Mouse (Mus musculus) CH12.LX (cell line): ENCODE measurements around the gene Iqschfp. TPM values are rescaled to one million over a fixed set of nuclear protein-coding genes. Genes with fewer than 3 reads are reported as not detected.

Source experiments
- DNase-seq: peaks from one replicate; pipeline ENCODE4 v3.0.0-alpha.2; 2013; ENCODE audit errors: extremely low read depth
- H3K27ac ChIP-seq: 2 replicates; pipeline ENCODE4 v1.5.1; 2012; ENCODE audit warnings: low read depth, mild to moderate bottlenecking, control low read depth, moderate library complexity; ENCODE audit not compliant: insufficient read depth
- H3K27me3 ChIP-seq: replicated peaks from 2 replicates; pipeline ENCODE3; 2012; ENCODE audit warnings: inconsistent platforms
- H3K36me3 ChIP-seq, 2 experiments: replicated peaks in 1 of 2; 2 replicates each; pipeline versions ENCODE3 to v1.6.1; 2012; ENCODE audit warnings: inconsistent platforms in 1 of 2, low read length in 1 of 2, mild to moderate bottlenecking in 1 of 2, mixed read lengths in 1 of 2, moderate library complexity in 1 of 2; ENCODE audit not compliant: control insufficient read depth in 1 of 2, insufficient read depth in 1 of 2
- H3K4me1 ChIP-seq, 2 experiments: 2 replicates each; pipeline ENCODE4 v1.6.1; 2012; ENCODE audit warnings: inconsistent platforms in 1 of 2, moderate library complexity in 1 of 2; ENCODE audit not compliant: insufficient read depth in 2 of 2, control insufficient read depth in 1 of 2
- H3K4me2 ChIP-seq: 2 replicates; pipeline ENCODE4 v1.6.1; 2012; ENCODE audit warnings: low read depth, mild to moderate bottlenecking, control low read depth; ENCODE audit not compliant: poor library complexity, insufficient read depth, severe bottlenecking
- H3K4me3 ChIP-seq, 3 experiments: fragments of 150-350 bp in 1 of 3; sonication (generic) in 1 of 3; replicated peaks in 1 of 3; 2 replicates each; pipeline versions ENCODE3 to v1.5.1; 2011 to 2012; ENCODE audit warnings: low read depth in 2 of 3, low read length in 2 of 3, mild to moderate bottlenecking in 2 of 3, moderate library complexity in 2 of 3, control low read depth in 1 of 3, improper control_type of control experiment in 1 of 3, inconsistent platforms in 1 of 3, mixed read lengths in 1 of 3; ENCODE audit not compliant: poor library complexity in 1 of 3
- H3K79me2 ChIP-seq: replicated peaks from 2 replicates; pipeline ENCODE4 v1.6.1; 2012; ENCODE audit warnings: mild to moderate bottlenecking, moderate library complexity; ENCODE audit not compliant: control insufficient read depth, poor library complexity, insufficient read depth, severe bottlenecking; ENCODE audit errors: extremely low read depth
- H3K9ac ChIP-seq: 2 replicates; pipeline ENCODE4 v1.6.1; 2012; ENCODE audit warnings: low read depth, mild to moderate bottlenecking, control low read depth, moderate library complexity; ENCODE audit not compliant: insufficient read depth
- H3K9me3 ChIP-seq: replicated peaks from 2 replicates; pipeline ENCODE3; 2012; ENCODE audit warnings: low read length, inconsistent platforms, mixed read lengths
- BHLHE40 ChIP-seq: IDR thresholded peaks from 2 replicates; pipeline ENCODE4 v1.6.1; 2011; ENCODE audit warnings: mild to moderate bottlenecking, low read depth, low read length, improper control_type of control experiment
- CHD1 ChIP-seq: IDR thresholded peaks from 2 replicates; pipeline ENCODE4 v1.6.1; 2012; ENCODE audit warnings: low read depth, low read length, improper control_type of control experiment, inconsistent platforms
- CHD2 ChIP-seq: IDR thresholded peaks from 2 replicates; pipeline ENCODE4 v1.6.1; 2011; ENCODE audit warnings: low read length, improper control_type of control experiment
- CTCF ChIP-seq, 2 experiments: IDR thresholded peaks in 1 of 2; conservative IDR thresholded peaks in 1 of 2; 2 replicates each; pipeline ENCODE4 v1.5.1; 2011 to 2012; ENCODE audit warnings: low read depth in 2 of 2, low read length in 2 of 2, improper control_type of control experiment in 1 of 2, inconsistent platforms in 1 of 2, mild to moderate bottlenecking in 1 of 2, moderate library complexity in 1 of 2
- EP300 ChIP-seq: IDR thresholded peaks from 2 replicates; pipeline ENCODE4 v1.6.1; 2011; ENCODE audit warnings: low read length, improper control_type of control experiment
- ETS1 ChIP-seq: conservative IDR thresholded peaks from 2 replicates; pipeline ENCODE4 v1.6.1; 2012; ENCODE audit warnings: low read depth, mild to moderate bottlenecking, inconsistent platforms, low read length, improper control_type of control experiment, moderate library complexity
- HCFC1 ChIP-seq: IDR thresholded peaks from 2 replicates; pipeline ENCODE4 v1.6.1; 2012; ENCODE audit warnings: low read depth, mild to moderate bottlenecking, inconsistent platforms, low read length, improper control_type of control experiment
- MAFK ChIP-seq: IDR thresholded peaks from 2 replicates; pipeline ENCODE4 v1.6.1; 2011; ENCODE audit warnings: low read length, improper control_type of control experiment; ENCODE audit not compliant: insufficient replicate concordance
- MAZ ChIP-seq: IDR thresholded peaks from 2 replicates; pipeline ENCODE4 v1.6.1; 2012; ENCODE audit warnings: low read depth, mild to moderate bottlenecking, inconsistent platforms, low read length, improper control_type of control experiment, moderate library complexity
- MXI1 ChIP-seq: IDR thresholded peaks from 2 replicates; pipeline ENCODE4 v1.6.1; 2011; ENCODE audit warnings: mild to moderate bottlenecking, low read depth, low read length, improper control_type of control experiment
- MYC ChIP-seq: IDR thresholded peaks from 2 replicates; pipeline ENCODE4 v1.6.1; 2011; ENCODE audit warnings: low read depth, mild to moderate bottlenecking, improper control_type of control experiment, low read length
- NELFE ChIP-seq: IDR thresholded peaks from 2 replicates; pipeline ENCODE4 v1.6.1; 2011; ENCODE audit warnings: low read depth, low read length, improper control_type of control experiment
- NRF1 ChIP-seq: IDR thresholded peaks from 2 replicates; pipeline ENCODE4 v1.6.1; 2014; ENCODE audit warnings: low read depth, mild to moderate bottlenecking, inconsistent platforms, low read length, improper control_type of control experiment, moderate library complexity
- POLR2A ChIP-seq: IDR thresholded peaks from 2 replicates; pipeline ENCODE4 v1.6.1; 2011; ENCODE audit warnings: low read depth, mild to moderate bottlenecking, improper control_type of control experiment, low read length
- POLR2AphosphoS2 ChIP-seq: IDR thresholded peaks from 2 replicates; pipeline ENCODE4 v1.6.1; 2011; ENCODE audit warnings: low read depth, low read length, improper control_type of control experiment
- RAD21 ChIP-seq: IDR thresholded peaks from 2 replicates; pipeline ENCODE4 v1.6.1; 2011; ENCODE audit warnings: low read depth, mild to moderate bottlenecking, low read length, improper control_type of control experiment, moderate library complexity
- RCOR1 ChIP-seq: conservative IDR thresholded peaks from 2 replicates; pipeline ENCODE4 v1.6.1; 2012; ENCODE audit warnings: low read depth, mild to moderate bottlenecking, inconsistent platforms, low read length, improper control_type of control experiment
- SMC3 ChIP-seq: IDR thresholded peaks from 2 replicates; pipeline ENCODE4 v1.6.1; 2011; ENCODE audit warnings: low read depth, low read length, improper control_type of control experiment
- TCF12 ChIP-seq: IDR thresholded peaks from 2 replicates; pipeline ENCODE4 v1.6.1; 2014; ENCODE audit warnings: low read depth, mild to moderate bottlenecking, inconsistent platforms, low read length, improper control_type of control experiment
- USF1 ChIP-seq: IDR thresholded peaks from 2 replicates; pipeline ENCODE4 v1.6.1; 2014; ENCODE audit warnings: low read depth, mild to moderate bottlenecking, inconsistent platforms, low read length, improper control_type of control experiment
- ZC3H11A ChIP-seq: IDR thresholded peaks from 2 replicates; pipeline ENCODE4 v1.6.1; 2012; ENCODE audit warnings: low read depth, mild to moderate bottlenecking, inconsistent platforms, low read length, improper control_type of control experiment
- ZKSCAN1 ChIP-seq: IDR thresholded peaks from 2 replicates; pipeline ENCODE4 v1.6.1; 2012; ENCODE audit warnings: low read depth, inconsistent platforms, low read length, improper control_type of control experiment, borderline replicate concordance
- dilution Hi-C: fragments of 300-500 bp; cut with MboI; formaldehyde crosslinking; loops from 2 replicates; pipeline ENCODE4 v1.14.3; 2020; ENCODE audit warnings: low sequenced_read_pairs; ENCODE audit not compliant: extremely low pct_unique_long_range_greater_than_20kb, extremely low pct_ligation_motif_present
- in situ Hi-C: fragments of 300-500 bp; cut with MboI; formaldehyde crosslinking; loops from 3 replicates; pipeline ENCODE4 v1.14.3; 2019; ENCODE audit warnings: low sequenced_read_pairs, low pct_ligation_motif_present, low pct_unique_long_range_greater_than_20kb, mixed read lengths
- polyA plus RNA-seq: library from polyadenylated mRNA; unstranded; fragments of >175 nt; gene quantifications from 2 replicates; pipeline ENCODE4 v1.2.1, GENCODE M21; 2012; ENCODE audit warnings: low read depth; ENCODE audit not compliant: insufficient read length
- total RNA-seq, 2 experiments: library from RNA; depleted of rRNA; stranded (reverse); fragments of 300-350 nt in 1 of 2; fragments of >200 nt in 1 of 2; gene quantifications; 2 replicates each; pipeline ENCODE4 v1.2.3; 2012 to 2014

The Iqschfp gene
- total and polyA plus RNA-seq, 3 experiments, result 0.13 to 0.25 TPM; not detected in 1

DNA sequence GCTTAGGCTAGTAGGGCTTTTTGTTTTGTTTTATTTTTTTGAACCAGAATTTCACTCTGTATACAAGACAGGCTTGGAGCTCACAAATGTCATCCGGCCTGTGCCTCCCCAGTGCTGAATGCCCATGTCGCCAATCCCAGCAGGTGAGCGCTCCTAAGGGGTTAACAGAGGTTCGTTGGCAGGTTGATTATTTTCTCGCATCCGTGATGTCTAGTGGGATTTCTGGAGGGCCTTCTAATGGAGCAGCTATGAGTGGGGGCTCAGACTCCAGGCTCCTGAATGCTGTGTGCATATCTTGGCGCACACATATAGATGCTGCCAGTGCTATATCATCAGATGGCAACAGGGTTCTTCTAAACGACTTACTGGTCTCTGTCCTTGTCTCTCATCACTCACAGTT lies 682.5 kb downstream of the Iqschfp start:
- Histone ChIP-seq H3K9ac (no peak overlapping the region), H3K4me1 (no peaks in the 10 kb centered on the region; a peak in 1 of 4 replicates), H3K4me3 (no peak overlapping the region), H3K4me2 (no peak overlapping the region), H3K79me2 (no peaks in the 10 kb centered on the region), H3K27ac (no peak overlapping the region), H3K9me3 (no peaks in the 10 kb centered on the region), H3K27me3 (no peaks in the 10 kb centered on the region), H3K36me3 (no peaks in the 10 kb centered on the region)
- dilution Hi-C loops, result no loop called here
- in situ Hi-C loops, result no loop called here
- DNase-seq, result no peak
- TF ChIP-seq CHD1 (no peak), CTCF (conservative IDR thresholded peaks at IDR 0.05 in 1 of 2, IDR thresholded peaks at IDR 0.05 in 1 of 2; ENCODE audit: low read depth in 2 of 2, low read length in 2 of 2) (no peak), RCOR1 (no peak), EP300 (no peak), ZKSCAN1 (no peak), SMC3 (no peak), USF1 (no peak), NELFE (no peak), MAZ (no peak)

DNA sequence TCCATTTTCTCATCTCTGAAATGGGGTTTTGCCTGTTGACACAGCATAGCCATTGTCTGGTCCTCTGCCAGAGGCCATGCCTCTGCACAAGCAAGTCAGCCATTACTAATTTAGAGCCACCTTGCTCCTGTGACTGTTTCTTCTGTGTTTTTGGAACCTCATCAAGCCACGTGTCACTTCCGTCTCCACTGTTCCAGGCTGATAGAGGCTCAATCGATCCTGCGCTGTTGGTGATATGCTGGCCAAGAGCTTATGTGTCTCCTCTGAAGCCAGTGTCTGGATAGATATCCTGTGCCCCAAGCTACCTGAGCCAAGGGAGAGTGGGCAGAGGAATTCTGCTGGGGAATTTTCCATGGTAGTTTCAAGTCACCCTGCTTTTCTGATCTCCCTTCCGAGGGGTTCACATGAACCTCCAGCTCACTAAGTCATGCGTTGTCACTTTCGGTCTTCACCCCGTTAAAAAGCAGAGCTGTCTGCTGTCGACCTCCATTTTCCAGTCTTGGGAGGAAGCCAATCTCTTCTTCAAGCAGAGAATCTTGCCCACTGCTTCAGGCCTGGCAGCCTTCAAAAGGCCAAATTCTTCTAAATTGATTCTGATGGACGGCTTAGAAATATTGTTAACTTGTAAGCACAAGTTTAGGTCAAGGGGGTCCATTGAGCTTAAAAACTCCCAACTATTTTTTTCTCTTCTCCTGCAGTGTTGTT lies 683.8 kb downstream of the Iqschfp start:
- H3K4me1 ChIP-seq, result no peaks in the 10 kb centered on the region; a peak in 1 of 4 replicates
- dilution Hi-C loops, result no loop called here
- no peak overlapping the region for H3K4me3 ChIP-seq
- no peaks in the 10 kb centered on the region for H3K36me3 ChIP-seq
- no peak overlapping the region for H3K4me2 ChIP-seq
- no peaks in the 10 kb centered on the region for H3K9me3 ChIP-seq
- no peaks in the 10 kb centered on the region for H3K79me2 ChIP-seq
- H3K27me3 ChIP-seq, result no peaks in the 10 kb centered on the region
- TF ChIP-seq MYC, result no peak
- no peak for TF ChIP-seq MAFK
- TF ChIP-seq ETS1, result no peak
- TF ChIP-seq CTCF (conservative IDR thresholded peaks at IDR 0.05 in 1 of 2, IDR thresholded peaks at IDR 0.05 in 1 of 2; ENCODE audit: low read depth in 2 of 2, low read length in 2 of 2), result no peak
- no peak for TF ChIP-seq BHLHE40
- TF ChIP-seq SMC3, result no peak
- TF ChIP-seq ZC3H11A, result no peak
- no peak for TF ChIP-seq RAD21
- TF ChIP-seq TCF12, result no peak
- TF ChIP-seq MXI1, result no peak
- TF ChIP-seq POLR2A, result no peak
- TF ChIP-seq EP300, result no peak
- no peak for TF ChIP-seq NELFE
- no peak for TF ChIP-seq POLR2AphosphoS2
- TF ChIP-seq CHD2, result no peak
- no peak for TF ChIP-seq HCFC1
- TF ChIP-seq NRF1, result no peak
- no peak for TF ChIP-seq RCOR1
- H3K9ac ChIP-seq, result no peak overlapping the region
- H3K27ac ChIP-seq, result no peak overlapping the region
- DNase-seq, result no peak
- in situ Hi-C loops, result no loop called here
